Mouse (Mus musculus): ENCODE measurements around the gene Mapk11. TPM values are rescaled to one million over a fixed set of nuclear protein-coding genes. Genes with fewer than 3 reads are reported as not detected.
A peak's percentile ranks its signal among the peaks of the same experiment; 100 is the strongest.

Mapk11 gene
- polyA plus RNA-seq, 1 experiment from 2014 or later: 12.7 TPM

DNA sequence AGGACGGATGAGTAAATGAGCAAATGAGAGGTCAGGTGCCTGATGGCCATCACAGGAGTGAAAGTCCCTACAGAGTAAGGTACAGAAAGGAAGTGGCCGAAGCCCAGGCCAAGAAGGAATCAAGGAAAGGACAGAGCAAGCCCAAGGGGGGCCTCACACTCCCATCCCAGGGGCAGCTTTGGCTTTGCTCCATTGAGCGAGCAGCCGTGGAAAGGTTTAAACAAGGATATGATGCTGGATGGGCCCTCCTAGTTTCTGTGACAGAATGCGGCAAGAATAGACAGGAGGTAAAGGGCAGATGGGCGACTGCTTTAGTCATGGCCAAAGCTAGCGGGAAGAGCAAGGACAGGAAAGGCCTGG lies 11.4 kb downstream of the Mapk11 start:
- H3K27ac ChIP-seq (replicated peaks; ENCODE audit: low read depth, low read length): no peak overlapping the region
- no peak overlapping the region for H3K4me3 ChIP-seq (ENCODE audit: low read depth, low read length)
- no peaks in the 10 kb centered on the region for H3K36me3 ChIP-seq (replicated peaks; ENCODE audit: control insufficient read depth, insufficient read depth, low read depth, low read length)
- 86% methylated on average over 7 of the region's 7 CpGs for WGBS
- no peak overlapping the region for H3K4me2 ChIP-seq (ENCODE audit: low read depth, low read length)
- no peak overlapping the region; the same call in 1 of the 2 replicates for H3K9ac ChIP-seq (replicated peaks; ENCODE audit: low read length)
- H3K27me3 ChIP-seq (ENCODE audit: control insufficient read depth, insufficient read depth, low read length): peaks cover 17% of the 10 kb centered on the region
- no peaks in the 10 kb centered on the region for H3K9me3 ChIP-seq (replicated peaks; ENCODE audit: control insufficient read depth, low read length)
- ATAC-seq (replicated peaks; ENCODE audit: insufficient number of reproducible peaks, low FRiP score, low TSS enrichment, low read depth) (no peak), DNase-seq (ENCODE audit: low spot score) (no peak)
- peaks cover 3% of the 10 kb centered on the region for H3K4me1 ChIP-seq (ENCODE audit: control insufficient read depth, insufficient read depth, low read length)

DNA sequence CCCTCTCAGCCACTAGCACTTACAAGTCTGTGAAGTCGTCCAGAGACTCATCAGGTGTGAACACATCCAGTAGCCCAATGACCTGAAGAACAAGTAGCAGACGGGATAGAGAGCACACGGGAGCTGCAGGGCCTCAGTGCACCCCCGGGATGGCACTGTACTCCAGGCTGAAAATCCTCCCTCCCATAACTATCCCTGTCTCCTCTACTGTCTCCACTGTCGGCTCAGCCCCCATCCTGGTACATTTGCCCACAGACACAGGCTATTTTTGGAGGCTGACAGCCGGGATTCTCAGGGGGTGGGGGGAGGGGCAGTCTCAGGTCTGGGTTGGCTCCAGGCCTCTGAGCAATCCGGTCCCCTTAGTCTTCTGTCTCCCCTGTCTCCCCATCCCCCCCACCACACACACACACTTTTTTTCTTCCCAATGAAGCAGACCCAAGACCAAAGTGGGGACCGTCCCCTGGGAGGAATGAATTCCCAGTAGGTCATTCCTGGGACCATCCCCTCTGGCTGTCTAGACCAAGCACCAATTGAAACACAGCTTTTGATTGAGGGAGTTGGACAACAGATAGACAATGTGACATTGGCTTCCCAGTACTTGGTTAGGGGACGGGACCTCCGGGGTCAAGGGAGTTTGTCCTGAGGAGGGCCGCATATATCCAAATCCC lies 11.9 kb downstream of the Mapk11 start:
- no peak for ATAC-seq (replicated peaks; ENCODE audit: insufficient number of reproducible peaks, low FRiP score, low TSS enrichment, low read depth)
- H3K4me3 ChIP-seq (ENCODE audit: low read depth, low read length): no peak overlapping the region
- H3K36me3 ChIP-seq (replicated peaks; ENCODE audit: control insufficient read depth, insufficient read depth, low read depth, low read length): no peaks in the 10 kb centered on the region
- peaks cover 17% of the 10 kb centered on the region for H3K27me3 ChIP-seq (ENCODE audit: control insufficient read depth, insufficient read depth, low read length)
- no peak overlapping the region for H3K27ac ChIP-seq (replicated peaks; ENCODE audit: low read depth, low read length)
- H3K4me2 ChIP-seq (ENCODE audit: low read depth, low read length): no peak overlapping the region
- no peak for DNase-seq (ENCODE audit: low spot score)
- WGBS: 60% methylated on average over 11 of the region's 11 CpGs
- H3K9me3 ChIP-seq (replicated peaks; ENCODE audit: control insufficient read depth, low read length): no peaks in the 10 kb centered on the region
- no peak overlapping the region; the same call in 1 of the 2 replicates for H3K9ac ChIP-seq (replicated peaks; ENCODE audit: low read length)
- H3K4me1 ChIP-seq (ENCODE audit: control insufficient read depth, insufficient read depth, low read length): peaks cover 3% of the 10 kb centered on the region

DNA sequence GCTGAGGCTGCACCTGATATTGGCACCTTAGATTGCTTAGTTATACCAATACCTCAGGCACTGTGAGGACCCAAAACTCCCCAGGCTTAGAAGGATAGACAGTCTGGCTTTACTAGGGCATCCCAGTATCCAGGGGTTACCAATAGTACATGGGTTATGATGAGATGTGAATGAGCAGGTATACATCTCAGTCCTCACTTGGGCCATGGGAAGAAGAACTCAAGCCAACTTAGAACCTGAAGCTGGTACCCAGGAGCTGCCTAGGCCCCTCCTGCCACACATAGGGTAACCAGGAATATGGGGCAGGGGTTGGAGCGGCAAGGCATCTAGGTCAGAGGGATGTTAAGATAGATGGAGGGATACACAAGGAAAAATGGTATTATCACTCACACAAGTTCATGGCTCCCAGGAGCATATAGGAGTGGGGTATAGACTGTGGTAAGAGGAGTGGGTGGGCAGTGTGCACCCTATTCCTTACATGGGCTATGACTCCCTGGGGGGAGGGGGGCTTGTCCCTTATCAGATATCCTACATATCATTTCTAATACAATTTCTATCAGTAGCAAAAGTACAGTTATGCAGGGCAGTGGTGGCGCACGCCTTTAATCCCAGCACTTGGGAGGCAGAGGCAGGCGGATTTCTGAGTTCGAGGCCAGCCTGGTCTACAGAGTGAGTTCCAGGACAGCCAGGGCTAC lies 12.8 kb downstream of the Mapk11 start:
- H3K27me3 ChIP-seq (ENCODE audit: control insufficient read depth, insufficient read depth, low read length): peaks cover 17% of the 10 kb centered on the region
- H3K36me3 ChIP-seq (replicated peaks; ENCODE audit: control insufficient read depth, insufficient read depth, low read depth, low read length): no peaks in the 10 kb centered on the region
- no peak overlapping the region for H3K4me3 ChIP-seq (ENCODE audit: low read depth, low read length)
- peaks cover 3% of the 10 kb centered on the region for H3K4me1 ChIP-seq (ENCODE audit: control insufficient read depth, insufficient read depth, low read length)
- H3K9me3 ChIP-seq (replicated peaks; ENCODE audit: control insufficient read depth, low read length): no peaks in the 10 kb centered on the region
- no peak overlapping the region for H3K27ac ChIP-seq (replicated peaks; ENCODE audit: low read depth, low read length)
- DNase-seq (ENCODE audit: low spot score): no peak
- no peak overlapping the region for H3K9ac ChIP-seq (replicated peaks; ENCODE audit: low read length)
- H3K4me2 ChIP-seq (ENCODE audit: low read depth, low read length): no peak overlapping the region
- no peak for ATAC-seq (replicated peaks; ENCODE audit: insufficient number of reproducible peaks, low FRiP score, low TSS enrichment, low read depth)
- WGBS: 93% methylated on average over 5 of the region's 5 CpGs

DNA sequence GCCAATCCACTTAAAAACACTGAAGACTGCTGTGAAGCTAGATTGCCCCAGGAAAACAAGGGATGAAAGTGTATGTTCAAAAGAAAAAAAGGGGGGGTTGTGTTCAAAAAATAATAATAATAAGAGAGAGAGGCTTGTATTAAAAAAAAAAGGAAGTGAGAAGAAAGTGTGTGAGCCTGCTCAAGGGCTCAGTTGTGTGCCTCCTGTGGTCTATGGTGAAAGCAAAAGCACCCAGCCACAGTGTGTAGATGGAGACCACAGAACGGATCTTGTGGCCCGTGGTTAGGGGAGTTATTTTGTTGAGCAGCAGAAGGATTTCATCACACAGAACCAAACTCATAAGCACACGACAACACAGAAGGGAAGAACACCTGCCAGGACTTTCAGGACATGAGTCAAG lies 18.1 kb downstream of the Mapk11 start:
- ATAC-seq (replicated peaks; ENCODE audit: insufficient number of reproducible peaks, low FRiP score, low TSS enrichment, low read depth): no peak
- H3K4me1 ChIP-seq (ENCODE audit: control insufficient read depth, insufficient read depth, low read length): peaks cover 3% of the 10 kb centered on the region; the same call in 1 of the 2 replicates
- WGBS: 84% methylated on average over 3 of the region's 3 CpGs
- DNase-seq (ENCODE audit: low spot score): no peak
- H3K4me2 ChIP-seq (ENCODE audit: low read depth, low read length): no peak overlapping the region
- H3K9me3 ChIP-seq (replicated peaks; ENCODE audit: control insufficient read depth, low read length): no peaks in the 10 kb centered on the region
- H3K27me3 ChIP-seq (ENCODE audit: control insufficient read depth, insufficient read depth, low read length): no peaks in the 10 kb centered on the region
- H3K27ac ChIP-seq (replicated peaks; ENCODE audit: low read depth, low read length): no peak overlapping the region
- H3K9ac ChIP-seq (replicated peaks; ENCODE audit: low read length): no peak overlapping the region
- H3K36me3 ChIP-seq (replicated peaks; ENCODE audit: control insufficient read depth, insufficient read depth, low read depth, low read length): no peaks in the 10 kb centered on the region
- no peak overlapping the region for H3K4me3 ChIP-seq (ENCODE audit: low read depth, low read length)

GRCm38 (mm10) chr15:89130245-89130644 lies 19.2 kb downstream of the Mapk11 start:
- Histone ChIP-seq H3K4me1 (ENCODE audit: control insufficient read depth, insufficient read depth, low read length) (peaks cover 3% of the 10 kb centered on the region; the same call in 1 of the 2 replicates), H3K27ac (replicated peaks; ENCODE audit: low read depth, low read length) (no peak overlapping the region), H3K9ac (replicated peaks; ENCODE audit: low read length) (no peak overlapping the region), H3K27me3 (ENCODE audit: control insufficient read depth, insufficient read depth, low read length) (no peaks in the 10 kb centered on the region), H3K36me3 (replicated peaks; ENCODE audit: control insufficient read depth, insufficient read depth, low read depth, low read length) (no peaks in the 10 kb centered on the region), H3K4me3 (ENCODE audit: low read depth, low read length) (no peak overlapping the region), H3K9me3 (replicated peaks; ENCODE audit: control insufficient read depth, low read length) (no peaks in the 10 kb centered on the region), H3K4me2 (ENCODE audit: low read depth, low read length) (no peak overlapping the region)
- ATAC-seq (replicated peaks; ENCODE audit: insufficient number of reproducible peaks, low FRiP score, low TSS enrichment, low read depth) (no peak), DNase-seq (ENCODE audit: low spot score) (no peak)

DNA sequence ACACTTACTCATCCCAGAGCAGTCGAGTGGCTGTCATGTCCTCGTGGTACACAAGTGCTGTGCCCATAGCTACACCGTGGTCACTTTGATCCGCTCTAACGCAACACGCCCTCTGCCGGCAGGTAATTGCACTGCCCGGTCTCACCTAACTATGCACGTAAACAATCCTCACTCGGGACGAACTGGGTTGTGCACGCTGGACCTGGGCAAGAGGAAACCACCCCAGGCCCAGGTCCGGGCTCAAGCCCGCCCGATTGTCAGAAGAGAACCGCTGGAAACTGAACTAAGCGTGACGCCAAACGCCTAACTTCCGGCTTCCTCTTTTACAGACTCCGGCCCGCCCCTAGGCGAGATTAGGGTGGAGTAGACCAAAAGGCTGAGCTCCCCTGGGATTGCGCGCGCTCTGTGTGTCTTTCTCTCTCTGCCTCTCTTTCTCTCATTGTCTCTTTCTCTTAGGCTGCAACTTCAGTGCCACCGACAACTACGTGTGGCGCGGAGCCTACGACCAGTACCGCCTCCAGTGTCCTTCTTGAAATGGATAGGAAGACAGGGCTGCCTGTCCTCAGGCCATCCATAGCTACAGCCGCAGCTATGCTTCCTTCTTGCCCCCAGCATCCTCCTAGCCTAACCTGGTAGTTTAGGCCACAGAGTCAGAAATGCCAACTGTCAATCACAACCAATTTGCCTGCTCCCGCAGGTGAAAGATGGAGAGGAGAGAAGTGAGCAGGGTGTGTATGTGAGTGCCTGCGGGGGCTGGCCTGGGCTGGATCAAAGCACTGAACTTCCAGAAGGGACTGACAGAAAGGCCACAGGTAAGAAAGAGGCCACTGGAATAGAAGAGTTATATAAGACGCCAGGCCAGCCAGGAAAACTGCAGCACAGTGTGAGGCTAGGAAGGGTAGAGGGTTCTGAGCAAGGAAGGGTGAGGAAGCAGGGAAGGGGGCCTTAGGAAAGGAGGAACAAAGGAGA lies 20.8 kb downstream of the Mapk11 start, which contains the start of gene Hdac10:
Gene Hdac10, minus strand, starts transcription at position 319 of the 969 bp plus-strand sequence.
- no peaks in the 10 kb centered on the region for H3K27me3 ChIP-seq (ENCODE audit: control insufficient read depth, insufficient read depth, low read length)
- peak within 1 kb of the TSS; percentile 72 for H3K9ac ChIP-seq (replicated peaks; ENCODE audit: low read length)
- DNase-seq (ENCODE audit: low spot score): peak; percentile 88
- 3% methylated on average over 36 of the region's 36 CpGs for WGBS
- H3K36me3 ChIP-seq (replicated peaks; ENCODE audit: control insufficient read depth, insufficient read depth, low read depth, low read length): no peaks in the 10 kb centered on the region
- H3K9me3 ChIP-seq (replicated peaks; ENCODE audit: control insufficient read depth, low read length): no peaks in the 10 kb centered on the region
- ATAC-seq (replicated peaks; ENCODE audit: insufficient number of reproducible peaks, low FRiP score, low TSS enrichment, low read depth): peak; percentile 82
- peak within 1 kb of the TSS; percentile 72 for H3K4me2 ChIP-seq (ENCODE audit: low read depth, low read length)
- H3K27ac ChIP-seq (replicated peaks; ENCODE audit: low read depth, low read length): peak within 1 kb of the TSS; percentile 43; the same call in 1 of the 2 replicates
- H3K4me3 ChIP-seq (ENCODE audit: low read depth, low read length): peak within 1 kb of the TSS; percentile 52
- H3K4me1 ChIP-seq (ENCODE audit: control insufficient read depth, insufficient read depth, low read length): peaks cover 3% of the 10 kb centered on the region

- DNase-seq (ENCODE audit: low spot score): no peak
- H3K9ac ChIP-seq (replicated peaks; ENCODE audit: low read length): peak overlapping the region; percentile 72
- H3K4me3 ChIP-seq (ENCODE audit: low read depth, low read length): 0 out of 2 replicates have a peak overlapping the region, but pooled peaks have one; percentile 52
- no peaks in the 10 kb centered on the region for H3K36me3 ChIP-seq (replicated peaks; ENCODE audit: control insufficient read depth, insufficient read depth, low read depth, low read length)
- peaks cover 6% of the 10 kb centered on the region for H3K4me1 ChIP-seq (ENCODE audit: control insufficient read depth, insufficient read depth, low read length)
- H3K27ac ChIP-seq (replicated peaks; ENCODE audit: low read depth, low read length): no peak overlapping the region
- no peak for ATAC-seq (replicated peaks; ENCODE audit: insufficient number of reproducible peaks, low FRiP score, low TSS enrichment, low read depth)
- H3K9me3 ChIP-seq (replicated peaks; ENCODE audit: control insufficient read depth, low read length): no peaks in the 10 kb centered on the region
- H3K27me3 ChIP-seq (ENCODE audit: control insufficient read depth, insufficient read depth, low read length): no peaks in the 10 kb centered on the region
- H3K4me2 ChIP-seq (ENCODE audit: low read depth, low read length): peak overlapping the region; percentile 72
- 82% methylated on average over 8 of the region's 8 CpGs for WGBS
Observed at GRCm38 (mm10) chr15:89127364-89127940, 22.0 kb downstream of the Mapk11 start.

Data from embryonic facial prominence, embryonic 11.5 days (tissue).